Mouse (Mus musculus) ES-Bruce4 (cell line): Measurements from ENCODE around the gene Tubd1. TPM values are rescaled to one million over a fixed set of nuclear protein-coding genes. Genes with fewer than 3 reads are reported as not detected.

Experiments used
- H3K27ac ChIP-seq: 2 replicates; pipeline ENCODE4 v1.5.1; 2012; ENCODE audit warnings: low read length, inconsistent platforms; ENCODE audit not compliant: insufficient read depth
- H3K27me3 ChIP-seq: 2 replicates; pipeline ENCODE4 v1.6.1; 2012; ENCODE audit warnings: mild to moderate bottlenecking, low read length, inconsistent platforms; ENCODE audit not compliant: control insufficient read depth, poor library complexity, insufficient read depth, severe bottlenecking
- H3K36me3 ChIP-seq: 2 replicates; pipeline ENCODE4 v1.6.1; 2012; ENCODE audit warnings: inconsistent platforms, mild to moderate bottlenecking, low read length, moderate library complexity; ENCODE audit not compliant: control insufficient read depth, poor library complexity, insufficient read depth, severe bottlenecking
- H3K4me1 ChIP-seq: one replicate; pipeline ENCODE4 v1.8.1; 2011; ENCODE audit warnings: low read length; ENCODE audit not compliant: control insufficient read depth, insufficient read depth
- H3K4me3 ChIP-seq: 2 replicates; pipeline ENCODE4 v1.5.1; 2011; ENCODE audit warnings: low read depth, mild to moderate bottlenecking, low read length
- H3K9ac ChIP-seq: 2 replicates; pipeline ENCODE4 v1.6.1; 2012; ENCODE audit warnings: low read depth, mild to moderate bottlenecking, inconsistent platforms; ENCODE audit not compliant: poor library complexity, severe bottlenecking
- H3K9me3 ChIP-seq: replicated peaks from 2 replicates; pipeline ENCODE4 v1.6.1; 2012; ENCODE audit warnings: mild to moderate bottlenecking, low read length, inconsistent platforms; ENCODE audit not compliant: control insufficient read depth, poor library complexity, insufficient read depth, severe bottlenecking
- CTCF ChIP-seq: IDR thresholded peaks from one replicate; pipeline ENCODE4 v1.8.1; 2011; ENCODE audit warnings: low read depth, low read length
- EP300 ChIP-seq: IDR thresholded peaks from 2 replicates; pipeline ENCODE4 v1.6.1; 2011; ENCODE audit warnings: low read depth, low read length; ENCODE audit not compliant: insufficient read depth
- POLR2A ChIP-seq: IDR thresholded peaks from one replicate; pipeline ENCODE4 v1.8.1; 2011; ENCODE audit warnings: low read length; ENCODE audit not compliant: insufficient read depth
- polyA plus RNA-seq: library from polyadenylated mRNA; stranded (reverse); fragments of >200 nt; gene quantifications from 2 replicates; pipeline ENCODE4 v1.2.4, GENCODE M21; 2011; ENCODE audit warnings: low read depth; ENCODE audit not compliant: missing spikeins, insufficient read depth, insufficient read length

Tubd1 gene
- polyA plus RNA-seq, 1 experiment = 9.7 TPM

- Histone ChIP-seq H3K9ac (0 out of 2 replicates have a peak overlapping the region, but pooled peaks have one; percentile 29), H3K4me1 (peaks cover 1% of the 10 kb centered on the region), H3K4me3 (no peak overlapping the region), H3K27ac (0 out of 2 replicates have a peak overlapping the region, but pooled peaks have one; percentile 0), H3K36me3 (no peaks in the 10 kb centered on the region), H3K27me3 (no peaks in the 10 kb centered on the region), H3K9me3 (no peaks in the 10 kb centered on the region)
- no peak for TF ChIP-seq POLR2A
- no peak for TF ChIP-seq EP300
Measured at GRCm38 (mm10) chr11:86571047-86571855, 26.5 kb downstream of the Tubd1 start.

DNA sequence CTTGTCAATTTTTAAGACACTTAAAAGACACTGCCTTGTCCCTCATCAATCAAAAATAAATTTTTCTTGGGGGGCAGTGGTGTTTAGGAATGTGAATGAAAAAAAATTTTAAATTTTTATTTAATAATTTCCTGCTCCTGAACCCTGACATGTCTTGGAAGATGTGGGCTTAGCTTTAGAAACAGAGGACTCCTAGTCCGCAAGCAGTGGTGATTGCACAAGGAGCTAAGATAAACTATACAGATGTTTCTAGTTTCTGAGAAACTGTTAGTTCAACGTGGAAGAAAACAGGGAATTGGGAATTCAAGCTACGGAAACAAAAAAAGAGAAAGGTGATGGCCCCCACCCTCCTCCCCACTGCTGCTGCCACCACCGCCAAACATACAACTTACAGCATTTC, 27.1 kb downstream of the Tubd1 start:
- Histone ChIP-seq H3K27ac (no peak overlapping the region), H3K4me1 (peaks cover 1% of the 10 kb centered on the region), H3K9ac (no peak overlapping the region), H3K27me3 (no peaks in the 10 kb centered on the region), H3K4me3 (no peak overlapping the region), H3K36me3 (no peaks in the 10 kb centered on the region), H3K9me3 (no peaks in the 10 kb centered on the region)
- TF ChIP-seq EP300 = no peak
- TF ChIP-seq POLR2A = no peak
- no peak for TF ChIP-seq CTCF

GRCm38 (mm10) chr11:86572623-86573022, 27.8 kb downstream of the Tubd1 start:
- H3K27ac ChIP-seq = no peak overlapping the region
- H3K9me3 ChIP-seq = no peaks in the 10 kb centered on the region
- no peak overlapping the region for H3K4me3 ChIP-seq
- H3K27me3 ChIP-seq = no peaks in the 10 kb centered on the region
- TF ChIP-seq POLR2A = no peak
- TF ChIP-seq CTCF = no peak
- no peak for TF ChIP-seq EP300
- no peak overlapping the region for H3K9ac ChIP-seq
- H3K36me3 ChIP-seq = no peaks in the 10 kb centered on the region
- peaks cover 6% of the 10 kb centered on the region for H3K4me1 ChIP-seq

GRCm38 (mm10) chr11:86573646-86574231, 28.9 kb downstream of the Tubd1 start:
- Histone ChIP-seq H3K9me3 (no peaks in the 10 kb centered on the region), H3K4me1 (peaks cover 6% of the 10 kb centered on the region), H3K27ac (no peak overlapping the region), H3K9ac (no peak overlapping the region), H3K36me3 (no peaks in the 10 kb centered on the region), H3K4me3 (no peak overlapping the region), H3K27me3 (no peaks in the 10 kb centered on the region)
- TF ChIP-seq EP300 = no peak
- no peak for TF ChIP-seq POLR2A
- no peak for TF ChIP-seq CTCF

DNA sequence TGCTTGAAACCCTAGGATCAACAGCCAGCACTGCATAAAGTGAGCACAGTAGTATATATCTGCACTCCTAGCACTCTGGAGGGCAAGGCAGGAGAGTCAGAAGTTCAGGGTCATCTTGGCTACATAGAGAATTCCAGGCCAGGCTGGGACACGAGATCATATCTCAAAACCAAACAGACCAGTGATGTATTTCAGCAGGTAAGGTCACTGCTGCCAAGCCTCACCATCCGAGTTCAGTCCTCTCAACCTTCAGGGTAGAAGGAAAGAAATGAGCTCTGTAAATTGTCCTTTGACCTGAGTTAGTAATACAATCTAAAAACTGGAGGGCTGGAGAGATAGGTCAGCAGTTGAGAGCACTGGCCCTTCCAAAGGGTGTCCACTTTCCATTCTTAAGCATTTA, 29.6 kb downstream of the Tubd1 start:
- TF ChIP-seq EP300 (no peak), CTCF (no peak), POLR2A (no peak)
- H3K27me3 ChIP-seq = no peaks in the 10 kb centered on the region
- H3K9me3 ChIP-seq = no peaks in the 10 kb centered on the region
- no peaks in the 10 kb centered on the region for H3K36me3 ChIP-seq
- H3K27ac ChIP-seq = no peak overlapping the region
- peaks cover 8% of the 10 kb centered on the region for H3K4me1 ChIP-seq
- H3K9ac ChIP-seq = no peak overlapping the region
- H3K4me3 ChIP-seq = no peak overlapping the region

DNA sequence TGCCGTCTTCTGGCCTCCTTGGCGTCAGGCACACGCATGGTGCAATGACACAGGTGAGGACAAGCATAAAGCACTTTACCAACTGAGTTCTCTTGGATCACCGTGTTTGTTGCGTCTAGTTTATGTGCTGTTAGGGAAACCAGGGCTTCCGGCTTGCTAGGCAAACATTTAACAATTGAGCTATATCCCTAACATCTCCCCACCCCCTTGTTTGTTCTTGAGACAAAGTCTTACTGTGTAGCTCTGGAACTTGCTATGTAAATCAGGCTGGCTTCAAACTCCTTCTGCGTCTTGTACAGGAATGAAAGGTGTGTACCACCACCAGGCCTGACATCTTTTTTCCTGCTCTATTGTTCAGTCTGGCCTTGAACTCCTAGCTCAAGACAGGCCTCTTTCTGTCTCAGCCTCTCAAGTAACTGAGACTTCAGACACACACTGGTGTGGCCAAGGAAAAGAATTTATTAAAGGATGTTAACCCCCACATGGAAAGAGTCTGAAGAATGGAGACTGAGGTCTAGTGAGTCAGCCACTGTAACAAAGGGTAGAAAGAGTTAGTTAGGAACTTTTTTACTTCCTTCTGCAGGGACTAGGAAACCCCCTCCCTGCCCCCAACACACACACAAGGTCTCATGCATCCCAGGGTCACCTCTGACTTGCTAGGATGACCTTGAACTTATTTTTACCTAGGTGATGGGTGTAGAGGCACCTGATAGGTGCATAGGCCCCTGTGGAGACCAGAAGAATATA, 31.0 kb downstream of the Tubd1 start:
- Histone ChIP-seq H3K4me3 (no peak overlapping the region), H3K27me3 (no peaks in the 10 kb centered on the region), H3K9me3 (no peaks in the 10 kb centered on the region), H3K4me1 (peaks cover 10% of the 10 kb centered on the region), H3K9ac (no peak overlapping the region), H3K27ac (peak overlapping the region; percentile 53), H3K36me3 (no peaks in the 10 kb centered on the region)
- TF ChIP-seq EP300 (no peak), POLR2A (no peak), CTCF (no peak)
